Mouse (Mus musculus): ENCODE measurements around the gene Slc16a6. TPM values are rescaled to one million over a fixed set of nuclear protein-coding genes. Genes with fewer than 3 reads are reported as not detected.

Gene Slc16a6
- polyA plus RNA-seq, 1 experiment from 2014 or later: 4.4 TPM

DNA sequence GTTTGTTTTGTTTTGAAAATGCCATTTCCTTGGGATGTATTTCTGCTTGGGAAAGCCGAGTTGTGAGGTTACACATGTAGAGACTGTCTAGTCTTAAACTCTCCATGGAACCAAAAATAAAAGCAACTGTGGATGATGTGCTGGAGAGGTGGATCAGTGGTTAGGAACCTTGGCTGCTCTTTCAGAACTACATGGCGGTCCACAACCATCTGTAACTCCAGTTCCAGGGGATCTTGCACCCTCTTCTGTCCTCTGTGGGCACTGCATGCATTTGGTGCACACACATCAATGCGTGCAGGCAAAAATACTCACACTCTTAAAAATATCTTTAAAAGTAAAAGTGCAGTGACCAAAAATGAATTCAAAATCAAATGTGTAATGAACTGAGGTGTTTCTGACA, 32.3 kb downstream of the Slc16a6 start:
- H3K9ac ChIP-seq: no peak overlapping the region
- H3K27me3 ChIP-seq: no peaks in the 10 kb centered on the region
- no peaks in the 10 kb centered on the region for H3K9me3 ChIP-seq
- H3K27ac ChIP-seq: no peak overlapping the region
- H3K36me3 ChIP-seq: peaks cover 12% of the 10 kb centered on the region; the same call in 1 of the 2 replicates
- H3K4me1 ChIP-seq: peaks cover 11% of the 10 kb centered on the region
- ATAC-seq (ENCODE audit: borderline replicate concordance, extremely low read depth, low FRiP score, low TSS enrichment): no peak
- 59% methylated on average over 3 of the region's 3 CpGs for WGBS
- 0 out of 2 replicates have a peak overlapping the region, but pooled peaks have one; percentile 83 for H3K4me2 ChIP-seq
- no peak overlapping the region for H3K4me3 ChIP-seq

DNA sequence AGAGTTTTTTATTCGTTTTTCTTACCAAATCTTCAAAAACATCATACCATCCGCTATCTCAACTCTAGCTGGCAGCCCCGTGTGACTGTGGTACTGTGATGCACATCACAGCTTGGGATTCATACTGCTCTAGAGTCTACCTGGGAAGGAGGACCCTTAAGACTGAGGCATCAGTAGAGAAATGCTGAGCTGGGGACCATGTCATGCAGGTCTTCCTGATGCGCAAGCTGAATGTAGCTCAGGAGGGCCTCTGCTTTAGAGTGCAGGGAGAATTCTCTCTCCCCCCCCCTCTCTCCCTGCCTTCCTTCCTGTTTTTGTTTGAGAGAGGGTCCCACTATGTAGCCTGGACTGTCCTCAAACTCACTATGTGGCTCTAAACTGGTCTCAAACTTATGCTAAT, 32.8 kb downstream of the Slc16a6 start:
- Histone ChIP-seq H3K9me3 (no peaks in the 10 kb centered on the region), H3K9ac (no peak overlapping the region), H3K27ac (no peak overlapping the region), H3K4me1 (peaks cover 11% of the 10 kb centered on the region), H3K4me3 (peak overlapping the region; percentile 56), H3K36me3 (peaks cover 15% of the 10 kb centered on the region), H3K4me2 (peak overlapping the region; percentile 83), H3K27me3 (no peaks in the 10 kb centered on the region)
- 52% methylated on average over 4 of the region's 4 CpGs for WGBS
- no peak for ATAC-seq (ENCODE audit: borderline replicate concordance, extremely low read depth, low FRiP score, low TSS enrichment)

DNA sequence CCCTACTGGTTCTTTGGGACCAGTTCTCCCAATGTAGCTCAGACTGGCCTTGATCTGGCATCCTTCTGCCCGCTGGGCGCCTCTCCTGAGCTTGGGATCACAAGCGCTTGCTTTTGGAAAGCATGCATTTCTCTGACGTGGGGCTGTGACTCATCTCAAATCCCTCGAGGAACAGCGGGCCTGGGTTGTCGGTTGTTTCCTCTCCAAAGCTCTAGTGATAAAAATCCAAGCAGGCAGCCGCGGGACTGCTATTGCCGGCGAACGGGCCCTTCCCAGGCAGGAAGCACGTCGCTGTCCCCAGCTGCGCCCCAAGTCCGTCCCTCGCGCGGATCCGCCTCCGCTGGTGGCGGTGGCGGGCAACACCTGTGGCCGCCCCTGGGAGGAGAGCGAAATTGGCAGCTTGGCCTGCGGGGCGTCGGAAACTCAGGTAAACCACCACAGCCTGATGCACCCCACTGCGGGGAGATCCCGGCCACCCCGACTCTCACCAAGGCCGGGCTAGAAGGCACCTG, 33.5 kb downstream of the Slc16a6 start:
- Histone ChIP-seq H3K36me3 (peaks cover 23% of the 10 kb centered on the region), H3K9ac (peak overlapping the region; percentile 55), H3K27me3 (no peaks in the 10 kb centered on the region), H3K27ac (peak overlapping the region; percentile 66), H3K4me3 (peak overlapping the region; percentile 56), H3K4me1 (peaks cover 11% of the 10 kb centered on the region), H3K9me3 (no peaks in the 10 kb centered on the region), H3K4me2 (peak overlapping the region; percentile 83)
- WGBS: under 1% methylated on average over 30 of the region's 32 CpGs
- peak; percentile 78 for ATAC-seq (ENCODE audit: borderline replicate concordance, extremely low read depth, low FRiP score, low TSS enrichment)

DNA sequence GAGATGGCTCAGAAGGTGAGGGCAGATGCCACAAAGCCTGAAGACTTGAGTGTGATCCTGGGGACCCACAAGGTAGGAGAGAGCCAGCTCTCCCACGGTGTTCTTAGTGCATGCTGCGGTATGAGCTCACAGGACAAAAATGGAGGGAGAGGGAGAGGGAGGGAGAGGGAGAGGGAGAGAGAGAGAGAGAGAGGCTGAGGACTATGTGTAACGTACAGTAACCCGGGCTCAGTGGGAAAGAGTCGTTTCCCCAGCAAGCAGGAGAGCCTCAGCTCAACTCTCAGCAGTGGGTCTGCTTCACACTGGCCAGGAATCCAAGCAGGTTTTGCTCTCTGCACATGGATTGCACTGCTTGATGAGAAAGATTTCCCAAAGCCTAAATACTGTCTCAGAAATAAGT, 34.2 kb downstream of the Slc16a6 start:
- ATAC-seq (ENCODE audit: borderline replicate concordance, extremely low read depth, low FRiP score, low TSS enrichment): no peak; the same call in 1 of the 2 replicates
- Histone ChIP-seq H3K27me3 (no peaks in the 10 kb centered on the region), H3K36me3 (peaks cover 29% of the 10 kb centered on the region), H3K27ac (peak overlapping the region; percentile 42; the same call in 1 of the 2 replicates), H3K4me2 (peak overlapping the region; percentile 83), H3K4me1 (peaks cover 11% of the 10 kb centered on the region), H3K9me3 (no peaks in the 10 kb centered on the region), H3K4me3 (peak overlapping the region; percentile 56), H3K9ac (peak overlapping the region; percentile 55; the same call in 1 of the 2 replicates)
- 5% methylated on average over 5 of the region's 5 CpGs for WGBS

DNA sequence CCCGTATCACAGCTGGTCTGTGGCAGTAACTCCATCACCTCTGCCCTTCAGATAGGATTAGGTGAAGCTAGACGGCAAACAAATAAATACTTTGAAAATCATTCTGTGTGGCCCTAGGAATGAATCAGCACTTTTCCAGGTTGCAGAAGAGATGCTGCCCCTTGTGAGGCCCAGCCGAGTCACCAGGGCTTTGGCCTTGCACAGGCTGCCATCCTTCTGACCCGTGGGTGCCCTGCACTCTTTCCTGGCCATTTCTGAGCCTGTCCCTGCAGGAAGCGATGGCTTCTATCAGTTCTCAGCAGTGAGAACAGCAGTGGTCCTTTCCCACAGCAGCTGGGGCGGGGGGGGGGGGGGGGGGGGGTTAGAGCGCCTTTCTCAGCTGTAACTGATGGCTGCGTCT, 36.5 kb downstream of the Slc16a6 start:
- H3K9me3 ChIP-seq: no peaks in the 10 kb centered on the region
- no peak for ATAC-seq (ENCODE audit: borderline replicate concordance, extremely low read depth, low FRiP score, low TSS enrichment)
- H3K9ac ChIP-seq: no peak overlapping the region
- peaks cover 11% of the 10 kb centered on the region for H3K4me1 ChIP-seq
- no peaks in the 10 kb centered on the region for H3K27me3 ChIP-seq
- no peak overlapping the region for H3K4me2 ChIP-seq
- peaks cover 36% of the 10 kb centered on the region for H3K36me3 ChIP-seq
- 45% methylated on average over 7 of the region's 8 CpGs for WGBS
- no peak overlapping the region for H3K4me3 ChIP-seq
- no peak overlapping the region for H3K27ac ChIP-seq

DNA sequence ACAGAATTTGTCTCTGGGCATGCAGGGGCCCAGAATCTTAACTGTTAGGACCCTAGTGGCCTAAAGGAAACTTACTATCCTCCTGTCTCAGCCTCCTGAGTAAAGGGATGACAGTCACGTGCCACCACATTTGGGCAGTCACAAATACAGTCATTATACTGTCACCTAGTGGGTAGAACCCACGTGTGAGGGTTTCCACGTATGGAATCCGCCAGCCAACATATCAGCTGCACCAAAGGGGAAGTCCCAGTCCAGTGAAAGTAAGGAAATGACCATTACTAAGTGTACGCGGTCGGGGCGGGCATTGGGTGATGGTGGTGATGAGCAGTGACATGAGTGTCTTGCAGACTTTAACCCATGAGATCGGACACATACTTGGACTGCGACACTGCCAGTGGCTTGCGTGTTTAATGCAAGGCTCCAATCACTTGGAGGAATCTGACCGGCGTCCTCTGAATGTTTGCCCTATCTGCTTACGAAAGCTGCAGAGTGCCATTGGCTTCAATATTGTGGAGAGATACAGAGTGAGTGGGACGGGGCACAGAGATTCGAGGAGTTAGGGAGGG, 39.1 kb downstream of the Slc16a6 start:
- Histone ChIP-seq H3K4me2 (no peak overlapping the region), H3K4me3 (no peak overlapping the region), H3K27me3 (no peaks in the 10 kb centered on the region), H3K9me3 (no peaks in the 10 kb centered on the region), H3K27ac (no peak overlapping the region), H3K9ac (no peak overlapping the region), H3K36me3 (peaks cover 59% of the 10 kb centered on the region), H3K4me1 (peaks cover 4% of the 10 kb centered on the region; the same call in 1 of the 2 replicates)
- no peak for ATAC-seq (ENCODE audit: borderline replicate concordance, extremely low read depth, low FRiP score, low TSS enrichment)
- 87% methylated on average over 16 of the region's 16 CpGs for WGBS

DNA sequence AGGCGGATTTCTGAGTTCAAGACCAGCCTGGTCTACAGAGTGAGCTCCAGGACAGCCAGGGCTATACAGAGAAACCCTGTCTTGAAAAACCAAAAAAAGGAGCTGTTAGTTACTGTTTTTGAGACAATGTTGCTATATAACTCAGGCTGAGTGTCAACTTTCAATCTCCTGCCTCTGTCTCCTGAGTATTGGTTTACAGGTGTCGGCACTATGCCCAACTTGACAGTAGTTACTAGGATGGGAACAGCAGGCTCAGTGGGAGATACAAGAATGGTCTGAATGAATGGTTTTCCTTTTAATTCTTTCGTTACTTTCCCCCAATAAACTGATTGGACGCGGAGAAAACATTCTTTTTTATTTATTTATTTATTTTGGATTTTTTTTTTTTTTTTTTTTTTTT, 46.0 kb downstream of the Slc16a6 start:
- H3K9ac ChIP-seq: no peak overlapping the region
- no peak overlapping the region for H3K27ac ChIP-seq
- H3K4me3 ChIP-seq: no peak overlapping the region
- peaks cover 30% of the 10 kb centered on the region for H3K36me3 ChIP-seq
- H3K4me2 ChIP-seq: peak overlapping the region; percentile 70; the same call in 1 of the 2 replicates
- H3K27me3 ChIP-seq: no peaks in the 10 kb centered on the region
- no peak for ATAC-seq (ENCODE audit: borderline replicate concordance, extremely low read depth, low FRiP score, low TSS enrichment)
- peaks cover 13% of the 10 kb centered on the region for H3K4me1 ChIP-seq
- 96% methylated on average over 5 of the region's 5 CpGs for WGBS
- no peaks in the 10 kb centered on the region for H3K9me3 ChIP-seq

DNA sequence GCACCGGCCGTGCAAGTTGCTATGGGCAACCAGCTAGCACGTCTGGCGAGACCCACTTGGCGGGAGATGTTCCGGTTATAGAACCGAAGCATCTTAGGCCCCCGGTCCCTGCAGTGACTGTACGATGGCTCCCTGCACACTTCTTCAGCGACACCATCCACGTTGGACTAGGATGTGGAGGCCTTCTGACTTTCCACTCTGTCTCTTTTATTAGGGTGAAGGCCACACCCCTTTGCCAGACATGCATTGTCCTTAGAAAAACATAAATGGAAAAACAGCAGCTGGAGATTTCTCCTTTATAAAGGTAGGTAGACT, 47.2 kb downstream of the Slc16a6 start:
- WGBS: 1% methylated on average over 11 of the region's 11 CpGs
- Histone ChIP-seq H3K27me3 (no peaks in the 10 kb centered on the region), H3K4me1 (peaks cover 10% of the 10 kb centered on the region), H3K4me3 (peak overlapping the region; percentile 71), H3K4me2 (peak overlapping the region; percentile 70), H3K36me3 (peaks cover 25% of the 10 kb centered on the region), H3K9ac (peak overlapping the region; percentile 72), H3K9me3 (no peaks in the 10 kb centered on the region), H3K27ac (peak overlapping the region; percentile 94)
- ATAC-seq (ENCODE audit: borderline replicate concordance, extremely low read depth, low FRiP score, low TSS enrichment): no peak

DNA sequence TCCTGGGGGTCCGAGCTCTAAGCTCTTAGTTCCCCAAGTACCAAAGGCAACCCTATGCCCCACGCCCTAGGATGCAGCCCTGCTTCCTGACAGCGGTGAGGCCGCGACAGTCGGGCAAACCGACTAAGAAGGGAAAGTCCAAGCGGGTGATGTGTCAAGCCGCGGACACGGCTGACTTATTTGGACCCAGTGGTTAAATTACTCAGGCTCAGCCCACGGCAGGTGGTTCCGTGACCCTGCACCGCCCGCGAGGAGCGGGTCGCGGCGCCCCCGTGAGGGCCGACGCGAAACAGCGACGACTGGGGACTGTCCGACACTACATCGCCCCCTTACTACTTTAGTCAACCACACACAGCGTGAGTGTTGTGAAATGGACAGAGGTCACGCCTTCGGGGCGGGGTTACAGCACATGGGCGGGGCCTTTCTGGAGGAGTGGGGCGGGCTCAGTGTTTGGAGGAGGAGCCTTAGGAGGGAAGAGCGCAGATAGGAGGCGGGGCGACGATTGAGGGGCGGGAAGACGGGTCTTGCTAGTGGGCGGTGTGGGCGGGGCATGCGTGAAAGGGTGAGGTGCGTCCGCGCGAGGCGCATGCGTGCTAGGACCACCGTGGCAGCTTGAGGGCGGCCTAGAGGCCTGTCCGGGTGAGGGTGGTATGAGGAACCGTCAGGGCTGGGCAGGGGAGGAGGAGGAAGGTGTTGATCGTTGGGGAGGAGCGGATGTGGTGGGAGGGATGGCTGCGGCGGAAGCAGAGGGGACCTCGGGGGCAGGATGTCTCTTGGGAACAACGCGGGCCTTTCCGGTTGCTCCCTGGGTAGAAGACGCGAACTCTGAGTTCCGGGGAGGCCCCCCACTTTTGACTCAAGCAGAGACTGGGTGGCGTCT, 47.8 kb downstream of the Slc16a6 start, which contains the start of gene Amz2:
TSS of gene Amz2 (plus strand) at position 555 of the 880 bp plus-strand sequence.
- Histone ChIP-seq H3K9ac (peak within 1 kb of the TSS; percentile 72), H3K27me3 (no peaks in the 10 kb centered on the region), H3K4me3 (peak within 1 kb of the TSS; percentile 71), H3K9me3 (no peaks in the 10 kb centered on the region), H3K27ac (peak within 1 kb of the TSS; percentile 94), H3K36me3 (peaks cover 19% of the 10 kb centered on the region), H3K4me1 (peaks cover 10% of the 10 kb centered on the region), H3K4me2 (peak within 1 kb of the TSS; percentile 71)
- peak; percentile 98 for ATAC-seq (ENCODE audit: borderline replicate concordance, extremely low read depth, low FRiP score, low TSS enrichment)
- WGBS: under 1% methylated on average over 65 of the region's 65 CpGs

DNA sequence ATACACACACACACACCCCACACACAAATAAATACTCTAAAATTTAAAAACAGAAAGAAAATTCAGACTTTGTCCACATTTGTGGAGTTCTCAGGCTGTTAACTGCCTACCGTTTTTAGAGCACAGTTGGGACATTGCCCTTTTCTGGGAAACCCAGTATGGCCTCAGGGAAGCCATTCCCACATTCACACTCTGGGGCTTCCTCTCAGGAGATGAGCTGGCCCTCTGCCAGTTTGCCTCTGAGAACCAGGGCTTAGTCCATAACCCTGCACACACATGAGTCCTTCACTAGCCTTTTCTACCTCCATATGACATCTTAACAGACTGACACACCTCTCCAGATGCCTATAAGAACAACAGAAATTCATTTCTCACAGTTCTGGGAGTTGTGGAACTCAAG, 50.1 kb downstream of the Slc16a6 start:
- WGBS: 48% methylated on average over 1 of the region's 1 CpGs
- Histone ChIP-seq H3K27me3 (no peaks in the 10 kb centered on the region), H3K4me3 (no peak overlapping the region), H3K4me1 (peaks cover 10% of the 10 kb centered on the region), H3K9ac (no peak overlapping the region), H3K9me3 (no peaks in the 10 kb centered on the region), H3K27ac (no peak overlapping the region), H3K36me3 (no peaks in the 10 kb centered on the region), H3K4me2 (no peak overlapping the region)
- no peak for ATAC-seq (ENCODE audit: borderline replicate concordance, extremely low read depth, low FRiP score, low TSS enrichment)

DNA sequence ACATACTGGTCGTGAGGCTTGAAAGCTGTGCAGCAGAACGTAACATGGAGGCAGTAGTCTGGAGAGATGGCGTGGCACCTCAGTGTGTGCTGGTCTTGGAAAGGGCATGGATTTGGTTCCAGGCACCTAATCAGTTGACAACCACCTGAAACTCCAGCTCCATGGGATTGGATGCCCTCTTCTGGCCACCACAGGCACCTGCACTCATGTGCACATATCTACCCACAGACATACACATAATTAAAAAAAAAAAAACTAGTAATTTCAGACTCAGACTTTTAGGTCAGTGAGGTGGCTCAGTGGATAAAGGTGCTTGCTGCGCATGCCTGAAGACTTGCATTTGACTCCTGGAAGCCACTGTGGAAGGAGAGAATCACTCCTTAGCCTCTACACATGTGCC, 51.1 kb downstream of the Slc16a6 start:
- H3K27me3 ChIP-seq: no peaks in the 10 kb centered on the region
- no peak overlapping the region for H3K9ac ChIP-seq
- peaks cover 10% of the 10 kb centered on the region for H3K4me1 ChIP-seq
- H3K4me2 ChIP-seq: no peak overlapping the region
- WGBS: 92% methylated on average over 4 of the region's 4 CpGs
- H3K27ac ChIP-seq: no peak overlapping the region
- ATAC-seq (ENCODE audit: borderline replicate concordance, extremely low read depth, low FRiP score, low TSS enrichment): no peak
- H3K36me3 ChIP-seq: no peaks in the 10 kb centered on the region
- H3K9me3 ChIP-seq: no peaks in the 10 kb centered on the region
- H3K4me3 ChIP-seq: no peak overlapping the region

DNA sequence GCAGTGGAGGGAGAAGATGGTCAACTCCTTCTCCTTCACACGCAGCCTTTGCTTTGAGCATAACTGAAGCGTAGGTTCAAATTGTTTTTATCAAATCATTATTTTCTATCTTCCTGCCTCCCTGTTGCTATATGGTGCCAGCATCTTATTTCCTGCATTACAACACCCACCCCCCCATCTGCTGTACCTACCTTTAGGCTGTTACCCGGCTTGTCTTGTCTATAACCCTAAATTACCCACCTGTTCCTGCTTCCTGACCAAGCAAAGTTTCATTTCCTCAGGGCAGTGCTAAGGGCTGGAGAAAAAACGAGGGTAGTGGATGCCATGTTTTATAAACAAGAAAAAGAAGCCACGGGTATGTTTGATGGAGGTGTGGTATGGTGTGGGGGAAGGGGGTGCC, 52.2 kb downstream of the Slc16a6 start:
- WGBS: 73% methylated on average over 5 of the region's 5 CpGs
- no peaks in the 10 kb centered on the region for H3K27me3 ChIP-seq
- no peak overlapping the region for H3K27ac ChIP-seq
- no peaks in the 10 kb centered on the region for H3K9me3 ChIP-seq
- no peak overlapping the region for H3K9ac ChIP-seq
- H3K4me3 ChIP-seq: no peak overlapping the region
- no peaks in the 10 kb centered on the region for H3K36me3 ChIP-seq
- H3K4me2 ChIP-seq: no peak overlapping the region
- peaks cover 8% of the 10 kb centered on the region for H3K4me1 ChIP-seq
- ATAC-seq (ENCODE audit: borderline replicate concordance, extremely low read depth, low FRiP score, low TSS enrichment): no peak
